Mouse (Mus musculus): ENCODE measurements around the gene Xrra1.
A peak's percentile ranks its signal among the peaks of the same experiment; 100 is the strongest.

- TF ChIP-seq POLR2A (IDR thresholded peaks at IDR 0.05; ENCODE audit: extremely low read depth, insufficient read depth, low read length) (no peak), CTCF (IDR thresholded peaks at IDR 0.05; ENCODE audit: low read depth, low read length) (peak; percentile 72)
These were observed 57.9 kb downstream of the Xrra1 start for GRCm38 (mm10) chr7:99916741-99917319.

Measured in liver, adult 2 months (tissue).